Mouse (Mus musculus): ENCODE results near the gene Arfgef3.

Gene Arfgef3

DNA sequence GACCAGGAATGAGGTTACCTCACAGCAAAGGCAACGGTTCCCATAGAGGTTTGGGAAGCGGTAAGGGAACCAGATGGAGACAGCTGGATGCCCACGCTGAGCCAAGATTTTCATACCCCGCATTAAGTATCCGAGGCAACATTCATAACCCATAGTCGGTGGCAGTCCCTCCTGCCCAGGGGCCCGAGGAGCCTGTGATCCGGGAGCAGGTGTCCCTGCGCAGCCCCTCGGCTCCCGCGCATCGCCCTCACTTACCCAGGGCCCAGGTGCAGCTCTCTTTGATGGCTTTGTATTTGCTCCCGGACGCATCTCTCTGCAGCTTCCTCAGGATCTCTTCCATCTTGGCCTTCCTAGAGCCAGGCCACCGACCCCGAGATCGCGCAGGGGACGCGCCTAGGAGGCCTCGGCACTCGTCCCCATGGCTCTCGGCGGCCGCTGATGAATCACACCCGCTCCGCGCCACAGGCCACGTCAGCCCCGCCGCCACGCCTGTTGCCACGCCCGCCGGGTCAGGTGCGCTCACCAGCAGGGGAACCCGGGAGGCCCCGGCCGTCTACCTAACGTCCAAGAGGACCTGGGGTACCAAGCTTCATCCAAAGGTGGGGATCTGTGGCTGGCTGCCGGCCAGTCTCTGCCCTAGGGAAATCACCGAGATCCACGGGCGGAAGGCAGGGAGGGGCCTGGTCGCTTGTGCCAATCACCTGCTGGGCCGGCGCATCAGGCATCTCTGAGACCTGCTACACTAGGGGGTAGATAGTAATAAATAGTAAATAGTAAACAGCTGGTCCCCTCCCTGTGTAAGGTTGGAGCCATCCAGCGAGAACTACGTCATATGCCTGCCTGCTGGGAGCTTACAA lies at the start of gene Arfgef3:
Gene Arfgef3 (minus strand): TSS at position 664 of the 857 bp plus-strand sequence.
- DNase-seq (ENCODE audit: low spot score in 2 of 2): no peak

DNA sequence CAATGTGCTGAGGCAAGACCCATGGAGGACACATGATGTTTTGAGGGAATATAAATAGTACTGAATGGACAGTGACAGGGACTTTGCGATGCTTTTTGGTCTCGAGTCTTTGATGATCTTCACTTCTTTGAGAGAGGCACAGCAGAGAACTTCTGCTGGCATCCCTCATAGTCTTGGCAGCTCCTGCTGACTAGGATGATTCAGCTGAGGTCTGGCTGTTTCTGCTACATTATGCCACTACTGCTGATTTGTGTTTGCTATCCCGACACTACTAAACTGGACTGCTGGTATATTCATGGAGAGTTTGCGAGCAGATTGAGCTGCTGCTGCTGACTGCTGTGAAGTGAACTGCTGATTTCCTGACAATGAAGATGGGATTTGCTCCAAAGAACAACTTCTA lies 46.3 kb upstream of the Arfgef3 start:
- DNase-seq (ENCODE audit: low spot score in 2 of 2): no peak

DNA sequence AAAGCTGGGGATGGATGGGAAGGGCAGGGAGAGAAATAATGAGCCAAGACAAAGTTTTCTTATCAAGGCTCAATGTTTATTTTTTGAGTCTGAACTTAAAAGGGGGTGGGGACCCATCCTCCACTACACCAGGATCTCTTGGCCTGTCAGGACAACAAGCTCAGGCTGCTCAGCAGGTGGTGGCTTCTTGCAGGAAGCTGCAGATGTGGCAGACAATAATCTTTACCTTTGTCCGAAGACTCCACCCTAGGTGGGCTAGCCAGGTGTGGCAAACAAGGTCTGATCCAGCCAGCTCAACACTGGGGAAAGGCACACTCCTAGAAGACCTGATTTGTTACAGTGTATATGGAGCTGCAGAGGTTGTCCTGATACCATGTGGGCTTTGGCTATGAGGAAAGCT lies 44.9 kb upstream of the Arfgef3 start:
- no peak for DNase-seq (ENCODE audit: low spot score in 2 of 2)

DNA sequence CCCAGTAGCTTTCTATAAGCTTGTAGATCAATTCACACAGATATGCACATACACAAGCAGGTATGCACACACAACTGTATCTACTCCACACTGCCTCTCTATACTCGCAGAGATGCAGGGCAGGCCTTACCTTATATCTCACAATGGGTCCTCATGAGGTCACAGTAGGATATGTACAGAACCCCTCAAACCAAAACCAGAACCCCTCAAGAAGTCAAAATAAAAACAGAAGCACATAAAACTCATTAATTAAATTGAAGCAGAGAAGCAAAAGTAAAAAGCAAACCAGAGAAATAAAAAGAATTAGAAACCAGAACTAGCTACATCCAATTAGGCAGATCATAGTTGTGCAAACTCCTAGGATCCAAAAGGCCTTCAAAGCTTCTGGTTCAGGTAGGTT lies 42.9 kb upstream of the Arfgef3 start, which contains the start of gene Gm4922:
Gene Gm4922 (minus strand): TSS at position 101 of the 400 bp plus-strand sequence.
- no peak for DNase-seq (ENCODE audit: low spot score in 2 of 2)

DNA sequence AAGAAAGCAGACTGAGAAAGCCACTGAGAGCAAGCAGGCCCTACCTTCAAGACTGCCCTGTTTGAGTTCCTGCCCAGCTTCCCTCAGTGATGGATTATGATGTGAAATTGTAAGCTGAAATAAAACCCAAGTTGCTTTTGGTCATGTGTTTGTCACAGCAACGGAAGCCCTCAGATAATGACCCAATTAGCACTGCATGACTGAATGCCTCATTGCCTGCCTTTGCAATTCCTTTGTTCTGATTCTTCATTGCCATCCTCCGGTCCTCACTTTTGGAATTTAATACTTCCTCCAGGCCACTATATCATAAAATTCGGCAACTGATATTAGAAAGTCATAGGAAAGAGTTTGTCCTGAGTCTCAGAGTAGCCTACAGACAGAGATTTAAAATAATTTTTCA lies 33.8 kb upstream of the Arfgef3 start:
- DNase-seq (ENCODE audit: low spot score in 2 of 2): no peak

DNA sequence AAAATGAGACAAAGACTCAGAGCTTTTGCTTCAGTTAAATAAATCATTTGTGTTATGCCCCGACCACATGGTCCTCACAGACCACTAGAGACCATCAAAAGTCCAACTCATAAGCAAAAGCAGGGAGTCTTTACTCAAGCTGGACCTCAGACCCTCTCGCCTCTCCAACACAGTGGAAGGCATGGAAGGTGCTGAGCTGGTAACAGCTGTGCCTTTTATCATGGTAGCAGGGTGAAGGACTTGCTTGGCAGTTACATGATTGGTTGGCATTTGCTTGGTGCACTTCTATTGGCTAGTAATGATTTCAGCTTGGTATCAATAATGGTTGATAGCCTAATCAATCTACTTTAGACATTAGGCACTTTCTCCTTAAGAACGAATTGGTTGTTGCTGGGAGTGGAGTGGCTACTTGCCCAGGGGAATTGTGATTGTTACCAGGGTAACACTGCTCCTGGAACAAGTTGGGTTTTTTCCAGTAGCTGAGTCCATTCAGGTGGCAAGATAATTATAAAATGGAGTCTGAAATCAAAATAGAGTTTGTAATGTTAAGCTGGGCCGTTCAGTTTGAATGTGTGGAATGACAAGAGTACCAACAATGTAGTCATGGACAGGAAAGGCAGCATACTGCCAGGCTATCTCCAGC lies 28.9 kb upstream of the Arfgef3 start:
- no peak for DNase-seq (ENCODE audit: low spot score in 2 of 2)

DNA sequence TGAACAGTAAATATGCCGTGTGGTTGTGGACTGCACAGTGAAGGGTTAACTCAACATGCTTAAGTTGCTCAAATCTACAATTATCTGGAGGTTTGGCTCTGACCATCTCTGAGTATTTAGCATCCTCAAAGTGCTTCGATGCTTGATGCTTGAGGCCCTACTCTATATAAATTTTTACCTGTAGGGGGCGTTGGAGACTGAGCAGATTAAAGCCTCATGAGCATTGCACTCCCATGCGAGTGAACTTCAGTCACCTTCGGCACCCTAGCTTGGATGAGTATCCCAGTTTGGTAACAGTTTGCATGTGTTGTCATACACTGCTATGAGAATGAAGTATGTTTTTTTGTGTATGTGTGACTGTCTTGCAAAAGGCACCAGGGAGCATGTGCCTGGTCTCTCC lies 26.2 kb upstream of the Arfgef3 start:
- no peak for DNase-seq (ENCODE audit: low spot score in 2 of 2)

DNA sequence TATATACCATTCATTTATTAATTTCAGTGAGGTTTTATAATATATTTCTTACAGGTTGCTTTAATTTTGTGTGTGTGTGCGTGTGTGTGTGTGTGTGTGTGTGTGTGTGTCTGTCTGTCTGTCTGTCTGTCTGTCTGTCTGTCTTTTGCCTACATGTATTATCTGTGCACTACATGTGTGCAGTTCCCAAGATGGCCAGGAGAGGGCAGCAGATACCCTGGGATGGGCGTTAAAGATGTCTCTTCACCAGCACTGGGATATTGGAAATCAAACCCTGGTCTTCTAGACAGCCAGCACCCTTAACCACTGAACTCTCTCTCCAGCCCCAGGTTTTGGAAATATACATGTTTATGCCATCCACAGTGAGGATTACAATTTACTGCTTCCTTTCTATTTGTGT lies 16.5 kb upstream of the Arfgef3 start:
- DNase-seq (ENCODE audit: low spot score in 2 of 2): no peak

DNA sequence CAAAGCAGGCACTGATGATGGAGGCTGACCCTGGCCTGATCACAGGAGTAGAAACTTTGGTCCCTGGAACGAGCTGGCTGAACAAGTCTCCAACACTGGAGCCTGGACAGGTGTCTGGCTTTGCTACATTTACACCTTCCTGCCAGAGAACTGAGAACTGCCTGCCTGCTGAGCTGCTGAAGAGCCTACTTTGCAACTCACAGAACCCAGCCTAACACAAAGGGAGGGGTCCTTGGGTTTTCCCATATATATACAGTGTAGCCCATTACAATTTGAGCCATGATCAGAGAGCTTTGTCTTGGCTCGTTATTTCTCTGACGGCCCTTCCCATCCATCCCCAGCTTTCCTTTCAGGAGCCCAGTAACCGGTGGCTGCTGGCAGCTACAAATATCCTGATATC lies 6.3 kb upstream of the Arfgef3 start:
- no peak for DNase-seq (ENCODE audit: low spot score in 2 of 2)

DNA sequence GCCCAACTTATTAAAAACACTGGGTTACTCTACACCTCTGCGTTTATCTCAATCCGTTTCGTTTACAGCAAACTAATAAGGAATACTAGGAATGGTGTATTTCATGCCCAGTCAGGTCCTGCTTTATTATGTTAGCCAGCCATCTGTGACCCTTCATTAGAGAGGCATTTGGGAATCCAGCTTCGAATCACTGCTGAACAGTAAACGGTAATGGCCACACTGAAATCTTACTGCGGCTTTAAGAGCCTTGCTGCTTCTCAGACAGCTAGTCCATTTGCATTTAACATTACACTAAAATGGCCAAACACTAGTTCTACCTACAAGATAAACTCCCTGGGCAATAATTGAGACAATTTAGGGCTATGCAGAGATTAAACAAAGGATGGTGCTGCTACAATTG lies 1.7 kb downstream of the Arfgef3 start:
- no peak for DNase-seq (ENCODE audit: low spot score in 2 of 2)

DNA sequence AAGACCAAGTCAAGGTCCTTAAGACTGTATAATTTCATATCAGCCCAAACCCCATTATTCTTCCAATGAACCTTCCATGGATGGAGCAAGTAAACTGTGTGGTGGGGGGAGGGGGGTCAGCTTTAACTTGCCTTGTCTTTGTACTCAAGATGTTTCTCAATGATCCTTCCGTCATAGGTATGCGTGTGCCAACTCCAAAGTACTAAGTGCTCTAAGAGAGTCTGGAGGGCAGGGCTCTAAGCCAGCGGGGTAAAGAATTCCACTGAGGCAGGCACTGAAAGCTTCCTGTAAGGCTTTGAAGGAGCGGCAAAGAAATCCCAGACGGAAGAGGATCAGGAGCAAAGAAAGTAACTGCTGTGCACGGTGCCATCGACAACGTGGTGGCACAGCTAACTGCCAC lies 2.7 kb downstream of the Arfgef3 start:
- no peak for DNase-seq (ENCODE audit: low spot score in 2 of 2)

DNA sequence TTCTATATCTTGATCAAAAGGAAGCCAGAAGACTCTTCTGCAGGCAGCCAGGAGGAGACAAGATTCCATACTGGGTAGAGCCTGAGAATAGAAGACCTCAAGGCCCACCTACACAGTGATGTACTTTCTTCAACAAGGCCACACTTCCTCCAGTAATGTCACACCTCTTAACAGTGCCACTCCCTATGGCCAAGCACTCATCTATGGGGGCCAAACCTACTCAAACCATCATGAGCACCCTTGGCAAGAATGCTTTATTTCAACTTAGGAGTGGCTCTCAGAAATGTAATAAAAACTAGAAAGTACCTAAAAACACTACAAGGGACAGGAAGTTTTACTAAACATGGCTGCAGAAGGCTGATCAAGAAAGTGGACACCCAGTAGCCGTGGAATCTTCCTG lies 15.2 kb downstream of the Arfgef3 start:
- no peak for DNase-seq (ENCODE audit: low spot score in 2 of 2)

DNA sequence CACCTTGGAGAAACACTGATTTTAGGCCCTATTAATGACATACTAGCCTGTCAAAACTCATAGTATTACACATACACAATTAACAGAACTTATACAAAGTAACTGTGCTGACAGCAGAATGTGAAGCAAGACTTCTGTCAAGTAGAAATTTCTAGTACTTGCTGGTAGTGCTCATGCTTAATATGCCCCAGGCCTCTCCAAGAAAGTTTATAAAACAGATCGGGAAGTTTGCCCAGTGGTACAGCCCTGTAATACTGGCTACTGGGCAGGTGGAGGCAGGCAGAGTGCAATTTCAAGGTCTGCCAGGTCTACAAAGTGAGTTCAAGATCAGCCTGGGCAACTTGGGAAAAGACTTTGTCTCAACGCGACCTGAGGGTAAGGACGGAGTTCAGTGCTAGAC lies 32.3 kb downstream of the Arfgef3 start:
- DNase-seq (ENCODE audit: low spot score in 2 of 2): no peak

DNA sequence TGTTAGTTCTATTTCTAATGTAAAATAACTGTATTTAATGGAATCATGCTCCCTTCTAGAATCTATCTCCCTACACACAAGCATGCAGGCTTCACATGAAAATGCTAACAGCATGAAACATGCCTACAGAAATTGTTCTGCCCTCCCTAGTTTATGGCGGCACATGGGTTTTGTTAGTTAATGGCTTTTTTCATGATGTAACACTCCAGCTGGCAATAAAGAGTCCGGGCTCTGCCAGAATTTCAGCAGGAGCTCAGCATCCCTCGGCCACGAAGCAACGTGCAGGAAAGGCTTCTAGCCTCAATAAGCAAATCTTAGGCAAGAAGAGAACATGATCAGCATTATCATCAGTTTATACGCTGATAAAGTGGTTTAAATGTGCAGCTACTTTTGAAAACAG lies 32.8 kb downstream of the Arfgef3 start:
- DNase-seq (ENCODE audit: low spot score in 2 of 2): no peak

DNA sequence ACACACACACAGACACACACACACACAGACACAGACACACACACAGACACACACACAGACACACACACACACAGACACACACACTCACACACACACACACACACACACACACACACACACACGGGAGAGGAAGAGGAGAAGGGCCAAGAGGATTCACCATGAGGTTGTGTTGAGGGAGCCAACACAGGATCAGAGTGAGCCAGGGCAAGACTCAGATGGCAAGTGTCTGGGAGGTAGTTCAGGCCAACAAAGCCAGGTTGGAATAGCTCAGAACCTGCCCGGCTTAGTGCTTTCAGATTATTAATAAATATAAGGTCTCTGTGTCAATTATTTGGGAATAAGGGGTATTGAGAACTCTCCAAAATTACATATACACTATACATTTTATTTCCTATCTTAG lies 33.9 kb downstream of the Arfgef3 start:
- no peak for DNase-seq (ENCODE audit: low spot score in 2 of 2)

DNA sequence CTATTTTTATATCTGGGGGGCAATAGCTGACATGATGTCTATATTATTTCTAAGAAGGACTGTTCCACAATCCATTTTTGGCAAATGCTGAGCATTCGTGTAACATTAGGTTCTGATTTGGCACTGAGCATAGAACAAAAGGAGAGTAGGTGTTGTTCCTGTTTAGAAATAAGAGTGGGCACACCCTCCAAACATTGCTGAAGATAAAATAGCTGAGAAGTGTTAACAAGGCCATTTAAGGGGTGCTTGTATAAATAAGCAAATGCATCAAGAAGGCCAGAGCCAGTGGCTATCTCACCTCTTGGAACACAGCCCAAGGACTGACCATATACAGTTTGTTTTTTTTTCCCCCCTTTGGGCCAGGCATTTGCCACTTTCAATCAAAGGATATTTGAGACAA lies 35.1 kb downstream of the Arfgef3 start:
- DNase-seq (ENCODE audit: low spot score in 2 of 2): no peak

DNA sequence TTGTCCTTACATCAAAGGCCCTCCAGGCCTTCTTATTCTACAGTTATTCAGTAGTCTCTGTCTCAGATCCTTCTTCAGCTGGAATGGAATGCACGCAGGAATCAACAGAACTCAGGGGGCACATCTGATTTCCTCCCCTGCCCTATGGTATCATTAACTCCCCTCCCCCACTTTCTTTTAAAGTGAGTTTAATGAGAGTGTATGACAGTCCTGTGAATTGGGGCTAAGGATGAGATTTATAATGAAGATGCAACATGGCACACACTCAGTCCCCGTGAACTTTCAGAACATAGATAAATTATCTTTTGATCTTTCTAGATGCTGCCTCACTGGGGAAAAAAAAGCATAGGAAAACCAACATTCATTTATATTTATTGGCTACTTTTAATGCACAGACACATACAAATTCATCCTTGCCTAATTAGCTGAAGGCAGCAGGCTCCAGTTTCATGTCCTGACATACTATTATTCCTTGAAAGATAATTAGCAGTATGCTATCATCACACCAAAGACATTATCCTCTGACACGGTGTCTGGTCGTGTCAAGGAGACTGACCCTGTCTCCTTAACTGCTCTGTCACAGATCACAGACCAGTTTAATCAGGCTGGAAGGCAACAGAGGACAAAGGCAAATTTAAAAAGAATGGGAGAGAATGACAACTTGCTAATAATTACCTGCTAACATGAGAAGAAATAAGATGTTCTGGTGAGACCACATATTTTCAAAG lies 39.2 kb downstream of the Arfgef3 start:
- DNase-seq (ENCODE audit: low spot score in 2 of 2): no peak

DNA sequence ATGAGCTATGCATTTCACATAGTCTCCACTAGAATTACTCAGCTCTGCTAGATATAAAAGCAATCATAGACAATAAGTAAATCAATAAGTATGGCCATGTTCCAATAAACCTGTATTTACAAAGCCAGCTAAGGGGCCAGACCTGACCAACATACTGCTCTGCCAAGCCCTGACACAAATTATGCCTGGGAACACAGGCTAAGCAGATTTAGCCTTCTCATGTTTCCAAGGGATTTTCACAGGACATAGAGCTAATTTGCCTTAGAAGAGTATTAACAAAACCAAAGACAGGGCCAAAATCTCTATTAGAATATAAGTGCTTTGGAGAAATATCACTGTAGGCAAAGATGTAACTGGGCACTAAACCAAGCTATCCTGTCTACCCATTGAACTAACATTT lies 42.2 kb downstream of the Arfgef3 start:
- DNase-seq (ENCODE audit: low spot score in 2 of 2): no peak

DNA sequence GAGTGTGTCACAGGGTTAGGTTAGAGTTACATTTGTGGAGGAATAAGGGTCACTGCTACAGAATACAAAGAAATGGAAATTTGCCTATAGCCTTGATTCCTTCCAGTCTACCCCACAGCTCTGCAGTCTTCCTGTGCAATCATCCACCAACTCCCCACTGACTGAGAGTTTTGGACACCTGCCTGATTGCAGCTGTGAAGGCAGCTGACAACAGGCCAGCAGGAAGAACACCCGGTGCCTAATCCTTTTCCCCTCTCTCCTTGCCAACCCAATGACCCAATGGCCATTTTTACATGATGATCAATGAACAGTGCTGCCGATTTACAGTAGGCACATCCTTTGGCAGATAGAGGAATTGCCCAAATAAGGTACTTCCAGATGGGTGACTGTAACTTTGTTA lies 43.6 kb downstream of the Arfgef3 start:
- no peak for DNase-seq (ENCODE audit: low spot score in 2 of 2)

DNA sequence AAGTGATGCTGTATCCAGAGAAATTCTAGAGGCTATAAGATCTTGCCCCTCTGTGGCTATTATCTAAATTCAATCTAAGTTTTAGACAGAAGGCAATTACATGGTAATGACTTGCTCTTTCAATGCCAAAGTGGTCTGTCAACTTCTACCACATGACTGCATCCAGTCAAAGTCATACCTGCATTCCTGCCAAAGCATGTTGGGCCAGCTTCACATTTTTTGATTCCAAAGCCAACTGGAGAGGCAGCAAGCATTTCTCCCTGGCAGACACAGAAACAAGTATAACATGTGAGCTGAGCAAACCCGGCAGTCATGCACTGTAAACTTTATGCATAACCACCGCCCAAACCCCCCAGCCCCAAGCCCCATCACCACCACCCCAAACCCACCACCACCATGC lies 44.6 kb downstream of the Arfgef3 start:
- DNase-seq (ENCODE audit: low spot score in 2 of 2): no peak

DNA sequence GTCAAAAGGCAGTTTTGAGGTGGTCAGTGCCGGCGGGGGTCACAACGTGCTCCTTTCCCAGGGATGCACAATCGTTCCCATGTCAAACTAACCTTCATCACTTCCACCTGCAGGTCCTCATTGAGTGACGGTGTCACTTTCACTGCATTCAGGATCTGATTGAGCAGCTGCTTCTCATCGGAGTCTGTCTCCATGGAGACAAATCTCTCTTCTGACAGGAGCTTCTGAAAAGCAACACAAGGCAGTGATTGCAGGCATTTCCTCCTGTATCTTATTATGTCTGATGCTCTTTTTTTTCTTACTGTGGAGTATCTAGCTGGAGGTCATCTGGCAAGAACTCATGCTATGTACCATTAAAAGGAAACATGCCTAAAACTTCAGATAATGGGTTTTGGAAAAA lies 47.3 kb downstream of the Arfgef3 start:
- no peak for DNase-seq (ENCODE audit: low spot score in 2 of 2)

DNA sequence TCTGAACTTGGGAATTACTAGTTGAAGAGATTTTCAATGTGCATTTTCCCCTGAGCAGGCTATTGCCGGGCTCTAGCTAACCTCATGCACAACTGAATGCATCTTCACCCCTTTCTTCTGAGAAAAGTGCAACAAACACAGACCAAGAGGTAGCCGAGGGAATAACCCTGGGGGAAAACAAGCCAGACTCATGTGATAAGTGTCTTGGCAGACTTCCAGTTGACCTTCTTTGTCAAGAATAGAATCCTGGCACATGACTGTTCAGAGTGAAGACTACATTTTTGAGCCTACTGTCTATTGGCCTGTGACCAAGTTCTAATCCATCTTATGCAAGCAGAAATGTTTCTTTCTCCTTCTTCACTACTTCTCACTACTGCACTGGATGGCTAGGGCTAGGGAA lies 55.5 kb downstream of the Arfgef3 start:
- DNase-seq (ENCODE audit: low spot score in 2 of 2): no peak
